Mouse (Mus musculus) WW6 (cell line): ENCODE results near the gene Ephb1.

Source experiments
- DNase-seq: peaks from one replicate; pipeline ENCODE4 v3.0.0-alpha.2; 2013; ENCODE audit warnings: low read depth, low spot score

Gene Ephb1

GRCm38 (mm10) chr9:102306645-102307415 lies 47.7 kb downstream of the Ephb1 start:
- DNase-seq: no peak

- no peak for DNase-seq
Observed at GRCm38 (mm10) chr9:102305432-102306100, 48.9 kb downstream of the Ephb1 start.

GRCm38 (mm10) chr9:102304796-102305195 lies 49.7 kb downstream of the Ephb1 start:
- DNase-seq: no peak

- DNase-seq: no peak
Observed at GRCm38 (mm10) chr9:102303882-102304281, 50.6 kb downstream of the Ephb1 start.

- DNase-seq: no peak
Observed at GRCm38 (mm10) chr9:102300985-102301384, 53.5 kb downstream of the Ephb1 start.

GRCm38 (mm10) chr9:102298741-102299140 lies 55.8 kb downstream of the Ephb1 start:
- DNase-seq: no peak

- no peak for DNase-seq
Observed at GRCm38 (mm10) chr9:102297986-102298385, 56.5 kb downstream of the Ephb1 start.

GRCm38 (mm10) chr9:102297176-102297575 lies 57.3 kb downstream of the Ephb1 start:
- DNase-seq: no peak

GRCm38 (mm10) chr9:102293605-102294004 lies 60.9 kb downstream of the Ephb1 start:
- no peak for DNase-seq

GRCm38 (mm10) chr9:102291230-102291629 lies 63.3 kb downstream of the Ephb1 start:
- no peak for DNase-seq

GRCm38 (mm10) chr9:102288356-102288755 lies 66.1 kb downstream of the Ephb1 start:
- no peak for DNase-seq

GRCm38 (mm10) chr9:102275931-102276330 lies 78.6 kb downstream of the Ephb1 start:
- DNase-seq: no peak

GRCm38 (mm10) chr9:102274016-102274415 lies 80.5 kb downstream of the Ephb1 start:
- no peak for DNase-seq

GRCm38 (mm10) chr9:102273469-102273808 lies 81.1 kb downstream of the Ephb1 start:
- no peak for DNase-seq

- DNase-seq: no peak
Observed at GRCm38 (mm10) chr9:102272731-102273468, 81.6 kb downstream of the Ephb1 start.

GRCm38 (mm10) chr9:102270496-102270895 lies 84.0 kb downstream of the Ephb1 start:
- no peak for DNase-seq

GRCm38 (mm10) chr9:102267311-102268027 lies 87.0 kb downstream of the Ephb1 start:
- no peak for DNase-seq

GRCm38 (mm10) chr9:102263760-102264159 lies 90.7 kb downstream of the Ephb1 start:
- DNase-seq: no peak

GRCm38 (mm10) chr9:102262100-102262501 lies 92.4 kb downstream of the Ephb1 start:
- no peak for DNase-seq

GRCm38 (mm10) chr9:102261511-102261910 lies 93.0 kb downstream of the Ephb1 start:
- DNase-seq: no peak

GRCm38 (mm10) chr9:102256407-102256806 lies 98.1 kb downstream of the Ephb1 start:
- DNase-seq: no peak

- no peak for DNase-seq
Observed at GRCm38 (mm10) chr9:102255803-102256202, 98.7 kb downstream of the Ephb1 start.
